Mouse (Mus musculus) thymus, postnatal 4 days (tissue): Measurements from ENCODE around the gene Sigirr.
A peak's percentile ranks its signal among the peaks of the same experiment; 100 is the strongest.

Experiments
- DNase-seq: peaks from one replicate; pipeline ENCODE4 v3.0.0; 2021

Sigirr gene

DNA sequence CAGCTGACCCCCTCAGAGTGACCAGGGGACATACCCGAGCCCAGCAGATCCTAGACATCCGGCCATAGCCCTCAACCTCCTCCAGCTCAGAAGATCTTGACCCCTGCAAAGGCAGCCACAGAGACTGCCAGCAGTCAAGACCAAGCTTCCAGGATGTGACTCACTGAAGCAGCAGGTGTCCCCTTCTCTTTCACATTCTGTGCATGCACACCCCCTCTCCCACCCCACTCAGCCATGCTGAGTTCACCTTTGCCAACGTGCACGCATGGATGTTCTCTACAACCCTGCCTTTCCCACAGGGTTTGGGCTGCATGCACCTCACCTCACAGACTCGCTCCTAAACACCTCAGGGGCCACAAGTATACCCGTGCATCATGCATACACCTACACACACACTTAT lies 4.4 kb downstream of the Sigirr start:
- DNase-seq = peak; percentile 65

DNA sequence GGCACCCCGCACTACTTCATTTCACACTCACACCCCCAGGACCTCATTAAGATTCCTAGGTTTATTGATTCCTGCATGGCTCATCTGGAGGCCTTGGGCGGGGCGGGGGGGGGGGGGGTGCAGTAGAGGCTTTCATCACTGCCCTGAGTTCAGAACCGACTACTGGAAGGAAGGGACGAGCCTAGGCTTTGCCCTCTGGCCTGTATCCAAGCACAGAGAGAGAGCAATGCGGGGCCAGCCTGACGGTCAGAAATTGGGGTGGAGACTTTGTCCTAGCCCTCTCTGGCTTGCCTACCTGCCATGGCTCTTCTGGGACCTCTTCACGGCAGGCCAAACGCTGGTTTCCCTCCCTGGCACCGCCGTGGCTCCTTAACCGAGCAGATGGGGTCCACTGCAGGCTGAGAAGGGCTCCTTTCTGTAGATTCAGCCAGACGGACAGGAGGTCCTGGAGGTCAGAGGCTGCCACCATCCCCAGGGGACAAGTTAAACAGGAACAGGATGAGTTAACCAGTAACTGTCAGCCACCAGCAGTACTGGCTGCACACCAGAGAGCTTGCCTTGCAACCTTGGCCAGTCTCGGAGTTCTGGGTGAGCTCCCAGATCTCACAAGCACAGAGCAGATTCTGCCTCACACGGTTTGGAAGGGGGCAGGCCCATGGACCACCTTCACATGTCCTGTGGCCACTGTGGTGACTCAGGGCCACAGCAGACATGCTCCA lies 5.7 kb downstream of the Sigirr start:
- no peak for DNase-seq

DNA sequence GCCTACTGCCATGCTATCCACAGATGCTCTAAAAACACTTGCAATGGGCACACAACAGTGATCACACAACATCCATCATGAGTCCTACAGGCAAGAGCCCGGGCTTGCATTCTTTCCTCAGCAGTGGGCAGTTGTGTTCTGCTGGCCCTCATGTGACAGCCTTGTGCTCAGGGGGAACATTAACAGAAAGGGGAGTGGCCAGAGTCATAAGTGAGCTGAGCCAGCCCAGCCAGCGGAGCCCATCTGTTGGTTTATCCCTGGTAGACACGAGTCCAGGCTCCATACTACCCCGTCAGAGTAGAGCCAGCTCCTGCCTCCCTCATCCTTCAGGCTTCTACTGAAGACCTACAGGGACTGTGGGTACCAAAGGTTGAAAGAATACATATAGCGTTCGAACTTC lies 6.4 kb downstream of the Sigirr start:
- no peak for DNase-seq

DNA sequence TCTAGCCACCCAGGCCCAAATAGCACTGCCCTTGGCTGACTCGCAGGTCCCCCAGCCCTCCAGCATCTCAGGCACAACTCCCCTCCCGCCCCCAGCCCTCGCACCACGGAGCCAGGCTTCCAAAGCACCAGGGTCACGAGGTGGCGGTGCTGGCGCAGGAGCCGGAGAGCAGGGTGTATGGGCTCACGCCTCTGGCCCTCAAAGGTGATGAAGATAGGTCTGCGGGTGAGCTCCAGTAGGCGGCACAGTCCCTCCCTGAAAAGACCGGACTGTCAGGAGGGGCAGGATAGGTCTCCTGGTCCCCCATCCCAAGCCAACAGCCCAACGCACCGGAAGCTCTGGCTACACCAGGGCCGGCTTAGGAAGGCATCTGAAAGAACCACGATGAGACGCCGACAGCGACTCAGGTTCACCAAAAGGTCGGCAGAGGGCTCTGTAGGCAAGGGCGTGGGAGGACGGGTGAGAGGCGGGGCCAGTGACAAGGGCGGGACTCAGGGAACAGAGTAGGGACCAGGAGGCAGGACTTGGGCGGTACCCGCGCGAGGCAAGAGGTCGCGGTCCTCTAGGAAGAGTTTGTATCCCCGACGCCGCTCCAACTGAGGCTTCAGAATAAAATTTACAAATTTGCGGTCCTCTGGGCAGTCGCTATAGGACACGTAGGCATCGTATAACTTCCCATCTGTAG lies 8.2 kb downstream of the Sigirr start:
- DNase-seq = peak; percentile 91

DNA sequence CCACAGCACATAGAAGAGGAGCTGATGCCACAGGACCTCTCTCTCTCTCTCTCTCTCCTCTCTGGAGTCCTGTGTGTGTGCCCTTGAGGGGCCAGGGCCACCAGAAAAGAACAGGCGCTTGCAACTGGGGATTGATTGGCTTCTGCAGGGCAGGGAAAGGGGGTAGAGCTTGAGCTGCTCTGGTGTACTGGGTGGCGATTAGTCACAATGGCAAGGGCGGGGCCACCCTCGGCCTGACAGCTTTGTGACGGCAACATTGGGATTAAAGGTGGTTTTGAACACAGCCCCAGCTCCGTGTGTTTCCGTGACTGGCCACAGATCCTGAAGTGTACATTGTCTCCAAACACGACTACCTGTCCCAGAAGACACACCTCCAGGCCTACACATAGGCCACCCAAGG lies 10.1 kb downstream of the Sigirr start:
- DNase-seq = no peak

DNA sequence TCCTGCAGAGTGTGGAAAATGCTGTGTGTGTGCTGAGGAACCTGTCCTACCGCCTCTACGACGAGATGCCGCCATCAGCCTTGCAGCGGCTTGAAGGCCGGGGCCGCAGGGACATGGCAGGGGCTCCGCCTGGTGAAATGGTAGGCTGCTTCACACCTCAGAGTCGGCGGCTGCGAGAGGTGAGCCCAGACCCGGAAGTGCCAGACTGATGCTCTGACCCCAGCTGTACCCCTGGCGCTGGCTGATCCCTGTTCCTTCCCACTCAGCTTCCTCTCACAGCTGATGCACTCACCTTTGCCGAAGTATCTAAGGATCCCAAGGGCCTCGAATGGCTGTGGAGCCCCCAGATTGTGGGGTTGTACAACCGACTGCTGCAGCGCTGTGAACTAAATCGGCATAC lies 11.9 kb downstream of the Sigirr start:
- peak; percentile 64 for DNase-seq

DNA sequence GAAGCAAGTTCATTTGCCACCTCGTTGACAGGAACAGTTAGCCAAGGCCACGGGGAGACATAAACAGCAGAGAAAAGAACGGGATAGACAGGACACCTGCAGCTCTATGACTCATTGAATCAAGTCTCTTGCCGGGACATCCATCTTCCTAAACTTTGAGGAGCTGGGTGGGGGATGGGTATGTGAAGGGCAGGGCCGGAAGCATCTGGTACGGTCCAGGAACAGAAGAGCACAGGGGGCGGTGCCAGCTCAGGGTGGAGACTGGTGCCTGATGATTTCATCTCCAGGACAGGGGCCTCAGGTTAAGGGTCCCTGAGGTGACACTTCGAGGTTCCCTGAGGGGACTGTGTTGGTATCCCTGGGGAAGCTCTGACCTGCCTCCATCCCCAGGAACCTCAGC lies 12.5 kb downstream of the Sigirr start:
- DNase-seq = peak; percentile 67

DNA sequence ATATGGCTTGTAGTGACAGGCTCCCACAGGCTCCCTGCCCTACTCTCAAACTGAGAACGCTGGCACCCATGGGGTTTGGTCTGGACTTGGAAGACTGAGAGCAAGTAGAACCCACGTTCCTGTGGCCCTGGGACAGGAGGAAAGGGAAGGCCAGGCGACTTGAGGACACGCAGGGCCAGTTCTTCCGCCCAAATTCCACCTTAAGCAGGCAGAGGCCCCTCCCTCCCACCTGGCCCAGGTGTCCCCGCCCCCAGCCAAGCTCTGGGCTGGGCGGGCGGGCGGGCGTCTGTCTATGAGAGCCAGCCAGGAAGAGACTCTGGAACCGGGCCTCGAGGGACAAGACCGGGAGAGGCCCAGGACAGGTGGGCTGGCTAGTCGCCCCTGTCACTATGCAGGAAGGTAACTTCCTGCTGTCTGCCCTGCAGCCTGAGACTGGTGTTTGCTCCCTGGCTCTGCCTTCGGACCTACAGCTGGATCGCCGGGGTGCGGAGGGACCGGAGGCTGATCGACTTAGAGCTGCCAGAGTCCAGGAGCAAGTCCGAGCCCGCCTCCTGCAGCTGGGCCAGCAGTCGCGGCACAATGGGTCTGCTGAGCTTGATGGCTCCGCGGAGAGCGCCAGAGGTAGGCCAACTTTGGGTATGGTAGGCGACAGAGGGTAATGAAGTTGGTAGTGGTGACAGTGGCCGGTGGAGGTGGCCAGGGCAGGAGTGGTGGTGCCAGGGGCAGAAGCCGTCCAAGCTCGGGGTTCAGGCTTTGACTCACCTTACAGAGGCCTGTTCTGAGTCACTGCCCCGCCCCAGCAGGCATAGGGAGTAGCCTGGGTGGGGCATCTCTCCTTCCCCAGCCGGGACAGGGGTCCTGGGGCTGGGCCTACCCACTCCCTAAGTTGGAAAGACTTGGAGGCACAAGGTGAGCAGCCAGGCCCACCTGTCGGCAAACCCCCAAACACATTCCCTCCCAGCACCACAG lies 20.6 kb downstream of the Sigirr start:
- DNase-seq = no peak

DNA sequence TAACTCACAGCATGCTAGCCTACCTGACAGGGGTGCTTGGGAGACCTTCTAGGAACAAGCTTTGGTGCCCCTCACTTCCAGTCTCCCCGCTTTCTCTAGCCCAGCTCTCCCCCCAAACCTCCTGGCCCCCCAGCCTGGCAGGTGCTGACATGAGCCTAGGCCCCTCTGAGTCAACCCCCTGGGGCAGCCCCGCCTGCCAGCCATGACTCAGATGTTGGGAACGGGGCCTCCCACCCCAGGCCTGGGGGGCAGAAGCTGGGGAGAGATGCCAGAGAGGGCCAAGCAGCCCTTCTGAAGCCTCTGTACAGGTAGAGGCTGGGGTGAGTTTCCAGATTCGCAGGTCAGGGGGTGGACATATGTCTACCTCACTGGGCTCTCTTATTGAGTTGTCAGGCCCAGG lies 21.5 kb downstream of the Sigirr start:
- no peak for DNase-seq

DNA sequence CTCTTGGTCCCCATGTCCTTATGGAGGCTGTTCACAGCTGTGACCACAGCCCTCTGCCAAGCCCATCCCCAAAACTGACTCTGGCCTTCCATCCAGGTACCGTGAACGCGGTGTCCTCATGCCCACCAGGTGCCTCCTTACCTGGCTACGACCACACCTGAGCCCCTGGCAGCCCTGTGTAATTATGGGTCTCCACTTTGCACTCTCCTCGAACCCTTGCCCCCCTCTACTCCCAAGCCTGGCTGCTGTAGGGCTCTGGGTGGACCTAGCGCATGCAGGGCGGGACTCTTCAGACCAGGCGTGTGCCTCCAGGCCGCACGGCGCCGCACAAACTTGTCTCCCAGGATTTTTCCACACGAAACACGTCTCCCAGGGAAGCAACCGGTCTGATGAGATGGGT lies 22.5 kb downstream of the Sigirr start, which contains the start of gene Pkp3:
Gene Pkp3 (plus strand): TSS at position 378 of the 400 bp plus-strand sequence.
- no peak for DNase-seq

DNA sequence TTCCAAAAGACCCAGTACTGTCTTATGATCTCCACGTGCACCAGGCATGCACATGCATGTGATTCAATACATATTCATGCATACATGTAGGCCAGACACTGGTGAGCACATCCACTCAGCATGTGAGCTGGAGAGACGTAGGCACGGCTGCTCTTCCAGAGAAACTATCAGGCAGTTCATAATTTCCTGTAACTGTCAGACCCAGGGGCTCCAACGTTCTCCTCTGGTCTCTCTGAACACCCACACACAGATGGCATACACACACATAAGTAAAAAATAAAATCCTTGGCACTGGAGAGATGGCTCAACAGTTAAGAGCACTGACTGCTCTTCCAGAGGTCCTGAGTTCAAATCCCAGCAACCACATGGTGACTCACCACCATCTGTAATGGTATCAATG lies 26.6 kb downstream of the Sigirr start:
- no peak for DNase-seq

DNA sequence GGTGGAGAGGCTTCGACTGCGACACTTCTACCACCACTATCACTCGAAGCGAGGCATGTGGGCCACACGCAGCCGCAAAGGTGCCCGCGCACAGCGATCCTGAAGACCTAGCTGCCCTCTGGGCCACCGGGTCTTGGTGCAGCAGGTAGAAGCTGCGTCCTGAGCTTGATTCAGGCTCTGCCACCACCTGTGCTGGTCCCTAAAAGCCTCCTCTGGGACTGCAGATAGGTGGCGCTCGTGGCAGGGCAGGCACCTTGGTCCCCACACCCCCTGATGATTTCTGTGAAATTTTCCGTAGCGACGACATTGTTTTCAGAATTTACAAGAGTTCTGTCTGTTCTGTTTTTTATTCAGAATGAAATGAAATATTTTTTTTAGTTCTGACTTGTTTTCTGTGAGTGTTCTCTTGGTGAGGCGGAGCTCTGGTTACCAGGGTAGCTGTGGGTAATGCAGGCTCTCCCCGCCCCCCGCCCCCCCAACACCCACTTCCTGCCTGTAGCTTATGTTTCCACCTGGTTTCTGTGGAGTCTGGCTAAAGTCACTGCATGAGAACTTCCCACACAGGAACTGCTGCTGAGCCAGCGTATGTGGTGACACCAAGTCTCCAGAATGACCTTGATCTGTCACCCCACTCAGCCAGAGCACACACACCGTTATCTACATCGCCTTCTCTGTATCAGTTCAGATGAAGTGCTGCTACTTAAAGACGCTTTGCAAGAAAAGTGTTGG lies 28.2 kb downstream of the Sigirr start:
- DNase-seq = peak; percentile 87

DNA sequence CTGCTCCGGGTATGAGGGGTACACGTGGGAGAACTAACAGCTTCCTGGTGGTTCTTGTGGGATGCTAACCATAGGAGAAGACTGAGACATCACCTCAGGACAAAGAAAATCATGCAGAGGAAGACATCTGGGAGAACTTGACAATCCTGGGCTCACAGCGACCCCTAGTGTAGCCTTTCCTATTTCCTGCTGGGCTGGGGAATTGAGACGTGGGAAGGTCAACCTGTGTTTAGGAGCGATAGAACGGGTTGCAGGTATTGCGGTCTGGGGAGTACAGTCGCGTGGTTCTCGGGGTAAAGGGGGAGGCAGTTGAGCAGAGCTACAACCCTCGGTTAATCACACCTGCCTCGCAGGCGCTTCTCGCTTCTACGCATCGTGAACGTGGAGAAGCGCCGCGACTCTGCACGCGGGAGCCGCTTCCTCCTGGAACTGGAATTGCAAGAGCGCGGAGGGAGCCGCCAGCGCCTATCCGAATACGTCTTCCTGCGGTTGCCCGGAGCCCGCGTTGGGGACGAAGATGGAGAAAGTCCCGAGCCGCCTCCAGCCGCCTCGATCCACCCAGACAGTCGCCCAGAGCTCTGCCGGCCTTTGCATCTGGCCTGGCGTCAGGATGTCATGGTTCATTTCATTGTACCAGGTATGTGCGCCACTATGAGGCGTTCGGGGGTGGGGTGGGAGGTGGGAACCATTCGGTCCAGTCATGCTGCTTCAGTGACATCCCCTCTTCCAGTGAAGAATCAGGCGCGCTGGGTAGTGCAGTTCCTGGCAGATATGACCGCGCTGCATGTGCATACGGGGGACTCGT lies 30.1 kb downstream of the Sigirr start:
- DNase-seq = peak; percentile 87

DNA sequence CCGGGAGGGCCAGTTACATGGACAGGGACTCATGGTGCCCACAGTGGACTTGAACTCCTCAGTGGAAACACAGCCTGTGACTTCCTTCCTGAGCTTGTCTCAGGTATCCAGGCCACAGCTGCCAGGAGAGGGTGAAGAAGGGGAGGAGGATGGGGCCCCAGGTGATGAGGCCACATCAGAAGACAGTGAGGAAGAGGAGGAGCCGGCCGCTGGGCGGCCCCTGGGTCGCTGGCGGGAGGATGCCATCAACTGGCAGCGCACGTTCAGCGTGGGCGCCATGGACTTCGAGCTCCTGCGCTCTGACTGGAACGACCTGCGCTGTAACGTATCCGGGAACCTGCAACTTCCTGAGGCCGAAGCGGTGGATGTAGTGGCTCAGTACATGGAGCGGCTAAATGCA lies 32.0 kb downstream of the Sigirr start:
- peak; percentile 58 for DNase-seq

DNA sequence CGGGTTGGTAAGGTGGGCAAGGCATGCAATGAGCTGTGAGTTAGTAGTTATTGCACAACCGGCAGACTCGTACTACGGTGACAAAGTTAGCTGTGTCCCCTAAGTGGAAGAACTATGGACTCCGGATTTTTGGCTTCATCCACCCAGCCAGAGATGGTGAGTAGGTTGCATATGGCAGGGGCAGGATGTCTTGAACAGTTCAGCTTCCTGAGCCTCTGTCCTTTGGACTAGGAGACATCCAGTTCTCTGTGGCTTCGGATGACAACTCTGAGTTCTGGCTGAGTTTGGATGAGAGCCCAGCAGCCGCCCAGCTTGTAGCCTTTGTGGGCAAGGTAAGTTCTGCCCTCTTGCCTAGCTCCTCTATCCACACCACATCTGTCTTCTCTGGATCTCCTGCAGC lies 35.8 kb downstream of the Sigirr start:
- no peak for DNase-seq

DNA sequence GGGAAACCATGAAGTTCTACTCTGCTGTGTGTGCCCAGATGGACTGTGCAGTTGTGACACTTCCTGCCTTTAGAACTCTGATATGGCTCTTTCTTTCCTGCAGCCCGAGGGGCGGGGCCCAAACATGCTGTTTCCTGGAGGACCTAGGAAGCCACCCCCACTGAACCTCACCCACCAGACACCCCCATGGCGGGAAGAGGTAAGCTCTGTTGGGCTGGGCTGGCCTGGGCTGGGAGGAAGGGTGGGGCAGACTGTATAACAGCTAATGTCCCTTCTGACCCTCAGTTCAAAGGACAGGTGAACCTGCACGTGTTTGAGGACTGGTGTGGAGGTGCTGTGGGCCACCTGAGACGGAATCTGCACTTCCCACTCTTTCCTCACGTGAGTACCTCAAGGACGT lies 36.2 kb downstream of the Sigirr start:
- DNase-seq = peak; percentile 62

DNA sequence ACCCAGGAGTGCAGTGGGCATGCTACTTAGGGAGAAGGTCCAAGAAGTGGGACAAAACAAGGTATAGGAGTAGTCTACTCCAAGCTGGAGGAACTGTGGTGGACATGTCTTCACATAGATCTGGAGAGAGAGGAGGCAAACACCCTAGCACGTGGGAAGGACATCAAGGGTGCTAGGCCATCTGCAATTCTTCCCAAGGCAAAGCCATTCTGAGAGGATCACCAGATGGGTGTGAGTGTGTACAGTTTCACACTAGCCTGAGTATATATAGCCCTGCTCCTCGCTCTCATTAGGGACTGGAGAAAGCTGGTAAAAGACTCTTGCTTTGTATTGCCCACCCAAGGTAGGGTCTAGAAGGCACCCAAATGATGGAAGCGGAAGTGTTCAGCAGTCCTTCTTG lies 37.0 kb downstream of the Sigirr start:
- no peak for DNase-seq

DNA sequence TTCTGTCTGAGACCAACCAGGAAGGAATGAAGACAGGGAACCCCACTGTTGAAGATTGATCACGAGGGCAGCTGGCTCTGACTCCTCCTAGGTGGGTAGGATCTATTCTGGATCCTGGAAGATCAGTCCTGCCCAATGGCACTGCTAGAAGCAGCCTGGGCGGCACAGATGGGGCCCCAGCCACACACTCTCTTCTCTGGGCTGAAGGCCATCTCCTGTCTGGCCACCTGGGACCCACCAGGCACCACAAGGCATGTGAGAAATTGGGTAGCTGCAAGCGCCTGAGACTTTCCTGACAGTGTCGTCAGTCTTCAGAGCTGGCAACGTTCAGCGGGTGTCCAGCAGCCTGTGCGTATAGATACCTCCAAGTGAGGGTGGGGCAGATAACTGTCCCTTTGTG lies 37.8 kb downstream of the Sigirr start:
- no peak for DNase-seq

DNA sequence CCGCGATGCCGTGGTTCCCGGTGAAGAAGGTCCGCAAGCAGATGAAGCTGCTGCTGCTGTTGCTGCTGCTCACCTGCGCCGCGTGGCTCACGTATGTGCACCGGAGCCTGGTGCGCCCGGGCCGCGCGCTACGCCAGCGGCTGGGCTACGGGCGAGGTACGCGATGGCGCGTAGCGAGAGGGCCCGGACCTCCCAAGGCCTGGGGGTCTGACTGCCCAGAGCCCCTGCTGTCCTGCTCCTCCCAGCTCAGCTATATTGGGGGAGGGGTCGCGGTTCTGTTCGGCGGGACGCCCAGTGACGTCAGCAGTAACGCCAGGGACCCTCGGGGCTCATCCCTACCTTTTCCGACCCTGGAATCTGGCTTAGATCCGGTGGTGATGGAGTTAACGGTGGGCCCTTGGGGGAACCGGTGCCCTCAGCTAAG lies 39.1 kb downstream of the Sigirr start:
- DNase-seq = peak; percentile 53

DNA sequence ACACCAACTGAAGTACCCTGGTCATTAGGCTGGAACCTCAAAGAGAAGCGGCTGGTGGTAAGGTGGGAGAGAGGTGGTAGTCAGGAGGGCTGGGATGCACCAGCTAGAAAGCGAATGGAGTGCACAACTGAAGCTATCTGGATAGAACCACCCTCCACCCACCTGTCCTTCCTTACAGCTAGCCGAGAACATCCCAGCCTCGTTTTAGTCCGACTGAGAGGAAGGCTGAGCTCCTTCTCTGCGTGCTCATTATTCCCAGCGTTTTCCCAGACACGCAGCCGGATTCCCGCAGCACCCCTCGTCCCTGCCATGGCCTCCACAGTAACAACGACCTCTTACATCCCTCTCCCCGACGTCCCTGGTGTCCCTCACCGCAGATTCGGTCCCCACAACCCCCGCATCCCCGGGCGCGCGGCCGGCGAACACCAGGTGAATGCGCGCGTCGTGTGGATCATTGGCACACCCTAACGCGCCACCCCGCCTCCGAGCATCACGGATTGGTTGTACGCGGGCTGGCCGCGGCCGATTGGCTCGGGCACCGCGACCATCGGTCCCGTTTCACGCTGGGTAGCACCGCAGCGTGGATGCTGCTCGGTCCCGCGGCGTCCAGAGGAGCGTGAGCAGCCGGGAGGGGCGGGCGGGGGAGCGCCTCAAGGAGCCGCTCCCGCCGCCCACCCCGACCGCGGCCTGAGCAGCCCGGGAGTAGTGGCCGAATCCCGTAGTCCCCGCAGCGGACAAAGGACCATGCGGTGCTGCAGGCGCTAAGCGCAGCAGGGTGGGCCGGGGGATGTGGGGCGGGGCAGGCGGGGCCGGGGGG lies 39.7 kb downstream of the Sigirr start, which contains the start of gene B4galnt4:
Gene B4galnt4 (plus strand): TSS at position 679 of the 817 bp plus-strand sequence.
- peak; percentile 79 for DNase-seq

DNA sequence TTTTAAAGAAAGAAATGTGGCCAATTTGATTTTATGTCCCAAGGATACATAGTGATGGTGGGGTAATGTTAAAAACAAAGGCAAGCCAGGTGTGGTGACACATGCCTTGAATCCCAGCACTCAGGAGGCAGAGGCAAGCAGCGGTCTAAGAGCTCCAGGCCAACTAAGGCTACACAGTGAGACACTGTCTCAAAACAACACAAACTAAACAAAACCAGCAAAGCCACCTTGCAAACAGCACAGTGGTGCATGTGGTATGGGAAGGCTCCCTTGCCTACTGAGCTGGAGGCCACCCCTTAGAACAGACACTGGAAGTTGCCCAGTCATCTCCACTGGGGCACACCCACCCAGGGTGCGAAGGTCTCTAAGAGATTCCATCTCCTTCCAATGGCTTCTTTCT lies 40.4 kb downstream of the Sigirr start:
- DNase-seq = no peak
